Mouse (Mus musculus) limb, embryonic 15.5 days (tissue): Measurements from ENCODE around the gene Slc44a4. TPM values are rescaled to one million over a fixed set of nuclear protein-coding genes. Genes with fewer than 3 reads are reported as not detected.
A peak's percentile ranks its signal among the peaks of the same experiment; 100 is the strongest.
"Not testable (repeated sequence)": the region's sequence is repeated elsewhere in the genome, so short reads cannot be mapped to it uniquely, and the experiment has no call there.

ENCODE experiments used
- ATAC-seq: fragments of 200-750 bp; cut with Nextera tagmentation; 2 replicates; pipeline ENCODE4 v1.8.0; 2017; ENCODE audit warnings: low read depth, moderate TSS enrichment; ENCODE audit not compliant: insufficient number of reproducible peaks, low FRiP score, low TSS enrichment
- H3K27ac ChIP-seq: fragments of 300-500 bp; sonication (generic); 2 replicates; pipeline ENCODE4 v1.5.1; 2015; ENCODE audit warnings: moderate library complexity, mild to moderate bottlenecking, inconsistent platforms
- H3K27me3 ChIP-seq: fragments of 300-500 bp; sonication (generic); 2 replicates; pipeline ENCODE4 v1.6.1; 2015; ENCODE audit warnings: inconsistent platforms
- H3K36me3 ChIP-seq: fragments of 300-500 bp; sonication (generic); 2 replicates; pipeline ENCODE4 v1.6.1; 2015; ENCODE audit warnings: inconsistent platforms
- H3K4me1 ChIP-seq: fragments of 300-500 bp; sonication (generic); 2 replicates; pipeline ENCODE4 v1.6.1; 2015; ENCODE audit warnings: inconsistent platforms
- H3K4me2 ChIP-seq: fragments of 300-500 bp; sonication (generic); 2 replicates; pipeline ENCODE4 v1.6.1; 2015; ENCODE audit warnings: mild to moderate bottlenecking, inconsistent platforms
- H3K4me3 ChIP-seq: fragments of 300-500 bp; sonication (generic); 2 replicates; pipeline ENCODE4 v1.5.1; 2015; ENCODE audit warnings: mild to moderate bottlenecking, inconsistent platforms
- H3K9ac ChIP-seq: fragments of 300-500 bp; sonication (generic); 2 replicates; pipeline ENCODE4 v1.6.1; 2015; ENCODE audit warnings: inconsistent platforms
- H3K9me3 ChIP-seq: fragments of 300-500 bp; sonication (generic); 2 replicates; pipeline ENCODE4 v1.6.1; 2016; ENCODE audit warnings: inconsistent platforms
- WGBS: fragments of 180-500 bp; shearing (Covaris S2); methylation state at CpG from one replicate; pipeline ENCODE4 v1.1.7; 2015; 5-methylcytosine and 5-hydroxymethylcytosine counted together
- polyA plus RNA-seq: library from polyadenylated mRNA; unstranded; fragments of >200 nt; fragmentation: Nextera tagmentation; extraction: Ambion mirVana; gene quantifications from 2 replicates; pipeline ENCODE4 v1.2.1, GENCODE M21; 2015

Gene Slc44a4
- polyA plus RNA-seq, 1 experiment from 2014 or later: 0.17 TPM

DNA sequence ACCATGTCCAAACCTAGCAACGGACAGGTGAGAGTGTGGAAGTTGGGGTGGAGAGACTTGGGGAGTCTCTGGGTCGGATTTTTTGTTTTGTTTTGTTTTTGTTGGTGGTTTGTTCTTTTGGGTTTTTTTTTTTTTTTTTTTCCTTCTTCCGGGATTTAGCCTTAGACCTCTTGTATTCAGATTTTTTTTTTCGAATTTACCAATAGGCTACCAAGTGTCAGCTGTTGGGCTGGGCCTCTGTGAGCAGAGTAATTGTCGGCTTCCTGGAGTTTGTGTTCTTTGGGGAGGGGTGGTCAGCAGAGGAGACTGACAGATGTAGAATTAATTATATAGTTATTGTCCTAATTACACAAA, 14.4 kb upstream of the Slc44a4 start:
- WGBS: 1% methylated on average over 5 of the region's 5 CpGs
- H3K4me2 ChIP-seq: peak overlapping the region; percentile 61
- no peak for ATAC-seq
- peak overlapping the region; percentile 94 for H3K9ac ChIP-seq
- H3K27me3 ChIP-seq: no peaks in the 10 kb centered on the region
- no peaks in the 10 kb centered on the region for H3K9me3 ChIP-seq
- H3K36me3 ChIP-seq: peaks cover 42% of the 10 kb centered on the region
- H3K27ac ChIP-seq: peak overlapping the region; percentile 98
- H3K4me1 ChIP-seq: peaks cover 36% of the 10 kb centered on the region
- H3K4me3 ChIP-seq: peak overlapping the region; percentile 84

- H3K4me3 ChIP-seq, H3K4me2 ChIP-seq, H3K9ac ChIP-seq, ATAC-seq, H3K9me3 ChIP-seq, H3K27ac ChIP-seq, H3K27me3 ChIP-seq: not testable (repeated sequence)
- H3K4me1 ChIP-seq: peaks cover 27% of the 10 kb centered on the region
- H3K36me3 ChIP-seq: peaks cover 51% of the 10 kb centered on the region
Measured at GRCm38 (mm10) chr17:34900826-34901225, 13.4 kb upstream of the Slc44a4 start.

DNA sequence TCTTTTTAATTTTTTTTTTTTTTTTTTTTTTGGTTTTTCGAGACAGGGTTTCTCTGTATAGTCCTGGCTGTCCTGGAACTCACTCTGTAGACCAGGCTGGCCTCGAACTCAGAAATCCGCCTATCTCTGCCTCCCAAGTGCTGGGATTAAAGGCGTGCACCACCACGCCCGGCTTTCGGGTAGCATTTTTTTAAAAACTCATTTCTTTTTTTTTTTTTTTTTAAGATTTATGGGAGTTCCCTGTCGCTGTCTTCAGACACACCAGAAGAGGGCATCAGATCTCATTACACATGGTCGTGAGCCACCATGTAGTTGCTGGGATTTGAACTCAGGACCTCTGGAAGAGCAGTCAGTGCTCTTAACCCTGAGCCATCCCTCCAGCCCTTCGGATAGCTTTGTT, 12.3 kb upstream of the Slc44a4 start:
- H3K9me3 ChIP-seq, H3K4me3 ChIP-seq, H3K4me2 ChIP-seq, H3K27me3 ChIP-seq, ATAC-seq, H3K9ac ChIP-seq, H3K27ac ChIP-seq: not testable (repeated sequence)
- 82% methylated on average over 9 of the region's 10 CpGs for WGBS
- Histone ChIP-seq H3K36me3 (peaks cover 55% of the 10 kb centered on the region), H3K4me1 (peaks cover 18% of the 10 kb centered on the region)

DNA sequence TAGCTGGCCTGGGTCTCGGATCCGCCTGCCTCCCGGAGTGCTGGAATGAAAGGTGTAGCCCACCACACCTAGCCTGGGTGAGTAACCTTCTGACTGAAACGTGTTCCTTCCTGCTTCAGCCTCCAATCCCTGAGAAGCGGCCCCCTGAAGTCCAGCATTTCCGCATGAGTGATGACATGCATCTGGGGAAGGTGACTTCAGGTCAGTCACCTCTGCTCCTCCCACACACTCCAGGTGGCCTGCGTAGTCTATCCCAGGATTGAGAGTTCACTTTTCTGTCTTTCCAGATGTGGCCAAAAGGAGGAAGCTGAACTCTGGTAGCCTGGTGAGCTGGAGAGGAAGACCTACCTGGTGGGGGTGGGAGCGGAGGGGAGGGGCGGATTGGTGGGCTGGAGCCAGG, 11.4 kb upstream of the Slc44a4 start:
- WGBS: 91% methylated on average over 9 of the region's 9 CpGs

GRCm38 (mm10) chr17:34910982-34911381, 3.3 kb upstream of the Slc44a4 start:
- Histone ChIP-seq H3K27ac (no peak overlapping the region; the same call in 1 of the 2 replicates), H3K9ac (no peak overlapping the region), H3K4me2 (no peak overlapping the region), H3K36me3 (peaks cover 81% of the 10 kb centered on the region), H3K4me3 (no peak overlapping the region), H3K9me3 (no peaks in the 10 kb centered on the region), H3K4me1 (peaks cover 13% of the 10 kb centered on the region), H3K27me3 (no peaks in the 10 kb centered on the region)
- no peak for ATAC-seq
- 76% methylated on average over 10 of the region's 10 CpGs for WGBS

More for the DNA sequence above, 11.4 kb upstream of the Slc44a4 start:
- no peak for ATAC-seq
- Histone ChIP-seq H3K4me3 (no peak overlapping the region), H3K9ac (no peak overlapping the region), H3K9me3 (no peaks in the 10 kb centered on the region), H3K27ac (no peak overlapping the region), H3K4me1 (peaks cover 10% of the 10 kb centered on the region), H3K4me2 (no peak overlapping the region), H3K36me3 (peaks cover 64% of the 10 kb centered on the region), H3K27me3 (no peaks in the 10 kb centered on the region)

DNA sequence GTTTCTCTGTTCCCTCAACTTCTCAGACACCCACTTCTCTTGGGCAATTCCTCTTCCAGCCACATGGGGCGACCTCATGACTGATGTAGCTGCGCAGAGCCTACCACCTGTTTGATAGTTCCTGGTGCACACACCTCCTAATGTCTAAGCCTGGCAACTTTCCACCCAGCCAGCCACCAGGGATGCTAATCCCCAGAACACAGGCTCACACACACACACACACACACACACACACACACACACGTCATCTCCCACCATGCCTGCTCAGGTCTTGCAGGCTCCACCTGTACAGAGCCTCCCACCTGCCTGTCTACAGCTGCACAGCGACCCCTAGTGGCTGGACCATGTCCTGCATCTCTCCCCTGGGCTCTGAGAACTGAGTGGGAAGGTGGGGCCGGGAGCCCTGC, 2.3 kb upstream of the Slc44a4 start:
- Histone ChIP-seq H3K27ac (no peak overlapping the region), H3K4me3 (no peak overlapping the region), H3K4me2 (no peak overlapping the region), H3K9ac (no peak overlapping the region), H3K36me3 (peaks cover 72% of the 10 kb centered on the region), H3K9me3 (no peaks in the 10 kb centered on the region), H3K27me3 (no peaks in the 10 kb centered on the region), H3K4me1 (peaks cover 13% of the 10 kb centered on the region)
- WGBS: 39% methylated on average over 5 of the region's 5 CpGs
- ATAC-seq: no peak

- H3K4me2 ChIP-seq: no peak overlapping the region
- H3K9ac ChIP-seq: no peak overlapping the region
- WGBS: 18% methylated on average over 10 of the region's 11 CpGs
- H3K27me3 ChIP-seq: no peaks in the 10 kb centered on the region
- no peak overlapping the region; the same call in 1 of the 2 replicates for H3K27ac ChIP-seq
- no peaks in the 10 kb centered on the region for H3K9me3 ChIP-seq
- H3K36me3 ChIP-seq: peaks cover 37% of the 10 kb centered on the region
- 0 out of 2 replicates have a peak, but pooled peaks have one; percentile 41 for ATAC-seq
- peaks cover 13% of the 10 kb centered on the region for H3K4me1 ChIP-seq
- no peak overlapping the region for H3K4me3 ChIP-seq
Measured at GRCm38 (mm10) chr17:34915410-34915831, 1.2 kb downstream of the Slc44a4 start.

GRCm38 (mm10) chr17:34916316-34916715, 2.0 kb downstream of the Slc44a4 start:
- Histone ChIP-seq H3K4me1 (peaks cover 13% of the 10 kb centered on the region), H3K9ac (no peak overlapping the region), H3K4me3 (no peak overlapping the region), H3K9me3 (no peaks in the 10 kb centered on the region), H3K27me3 (no peaks in the 10 kb centered on the region), H3K36me3 (peaks cover 28% of the 10 kb centered on the region), H3K4me2 (no peak overlapping the region), H3K27ac (no peak overlapping the region)
- ATAC-seq: no peak
- WGBS: 78% methylated on average over 5 of the region's 5 CpGs

- no peak overlapping the region for H3K4me3 ChIP-seq
- peaks cover 13% of the 10 kb centered on the region for H3K4me1 ChIP-seq
- no peak overlapping the region for H3K4me2 ChIP-seq
- no peaks in the 10 kb centered on the region for H3K9me3 ChIP-seq
- no peak overlapping the region for H3K27ac ChIP-seq
- no peaks in the 10 kb centered on the region for H3K27me3 ChIP-seq
- peaks cover 19% of the 10 kb centered on the region for H3K36me3 ChIP-seq
- 77% methylated on average over 9 of the region's 9 CpGs for WGBS
- no peak for ATAC-seq
- H3K9ac ChIP-seq: no peak overlapping the region
Measured at GRCm38 (mm10) chr17:34917188-34917587, 2.9 kb downstream of the Slc44a4 start.

DNA sequence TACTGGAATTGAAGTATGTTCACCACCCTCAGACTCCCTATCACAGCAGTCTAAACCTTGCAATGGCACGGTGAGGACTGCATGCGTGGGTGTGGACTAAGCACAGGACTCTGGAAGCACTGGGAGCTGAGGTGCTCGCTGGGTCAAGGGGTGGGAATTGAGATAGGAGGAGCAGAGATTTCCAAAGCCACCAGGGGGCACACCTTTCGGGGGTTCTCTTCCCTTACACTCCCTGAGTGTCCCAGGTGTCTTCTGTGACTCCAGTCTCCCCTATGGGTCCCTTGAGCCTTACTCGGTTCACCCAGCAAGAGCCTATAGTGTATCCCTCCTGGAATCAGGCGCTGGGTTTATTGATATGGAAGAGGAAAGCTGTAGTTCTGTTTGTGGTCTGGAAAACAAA, 8.7 kb downstream of the Slc44a4 start:
- no peak for ATAC-seq
- H3K4me2 ChIP-seq: no peak overlapping the region

DNA sequence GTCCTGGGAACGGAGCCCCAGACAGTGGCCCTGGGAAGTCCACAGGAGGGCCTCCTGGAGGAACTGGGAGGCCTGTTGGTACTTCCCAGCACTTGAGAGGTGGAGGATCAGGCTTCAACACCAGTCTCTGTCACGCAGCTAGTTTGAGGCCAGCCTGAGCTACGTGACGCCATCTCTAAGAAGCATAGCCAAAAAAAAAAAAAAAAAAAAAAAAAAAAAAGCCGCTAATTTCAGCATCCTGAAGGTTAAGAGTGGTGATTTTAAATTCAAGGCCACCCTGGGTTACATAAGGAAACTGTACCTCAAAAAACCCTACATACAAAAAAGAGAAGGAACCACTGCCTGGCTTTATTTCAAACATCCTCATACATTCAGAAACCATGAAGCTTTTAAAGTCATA, 10.0 kb downstream of the Slc44a4 start:
- ATAC-seq: no peak
- 67% methylated on average over 5 of the region's 5 CpGs for WGBS
- no peaks in the 10 kb centered on the region for H3K4me1 ChIP-seq
- H3K36me3 ChIP-seq: no peaks in the 10 kb centered on the region
- no peak overlapping the region for H3K4me3 ChIP-seq
- no peaks in the 10 kb centered on the region for H3K9me3 ChIP-seq
- H3K27me3 ChIP-seq: no peaks in the 10 kb centered on the region
- H3K27ac ChIP-seq: no peak overlapping the region
- no peak overlapping the region for H3K9ac ChIP-seq
- no peak overlapping the region for H3K4me2 ChIP-seq

More for the DNA sequence above, 8.7 kb downstream of the Slc44a4 start:
- H3K9ac ChIP-seq: no peak overlapping the region
- H3K9me3 ChIP-seq: no peaks in the 10 kb centered on the region
- no peaks in the 10 kb centered on the region for H3K36me3 ChIP-seq
- H3K27ac ChIP-seq: no peak overlapping the region
- H3K27me3 ChIP-seq: no peaks in the 10 kb centered on the region
- 52% methylated on average over 6 of the region's 6 CpGs for WGBS
- H3K4me1 ChIP-seq: no peaks in the 10 kb centered on the region
- H3K4me3 ChIP-seq: no peak overlapping the region

DNA sequence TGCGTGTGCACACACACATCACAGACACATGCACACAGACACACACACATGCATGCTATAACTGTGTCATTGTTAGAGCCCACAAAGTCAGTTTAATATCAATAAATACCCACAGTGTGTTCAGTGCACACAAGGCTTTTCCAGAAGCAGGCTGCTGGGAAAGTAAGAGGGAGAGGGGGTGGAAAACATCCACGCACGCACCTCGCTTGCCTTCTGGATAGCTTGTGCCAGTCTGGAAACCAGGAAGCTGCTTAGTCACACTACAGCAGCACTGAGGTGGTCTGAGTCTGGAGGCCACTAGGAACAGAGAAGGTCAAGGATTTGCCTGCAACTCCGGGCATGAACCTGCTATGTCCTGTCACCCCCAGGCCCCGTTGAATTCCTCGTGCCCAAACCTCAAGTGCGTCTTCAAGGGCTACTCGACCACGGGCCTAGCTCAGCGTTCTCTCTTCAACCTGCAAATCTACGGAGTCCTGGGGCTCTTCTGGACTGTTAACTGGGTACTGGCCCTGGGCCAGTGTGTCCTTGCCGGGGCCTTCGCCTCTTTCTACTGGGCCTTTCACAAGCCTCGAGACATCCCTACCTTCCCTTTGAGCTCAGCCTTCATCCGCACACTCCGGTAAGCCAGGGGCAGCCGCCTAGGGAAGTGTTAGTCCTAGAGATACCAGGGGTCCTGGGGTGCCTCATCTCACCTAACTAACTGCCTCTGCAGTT, 13.2 kb downstream of the Slc44a4 start:
- Histone ChIP-seq H3K27me3 (no peaks in the 10 kb centered on the region), H3K9me3 (no peaks in the 10 kb centered on the region), H3K9ac (no peak overlapping the region), H3K4me3 (no peak overlapping the region), H3K36me3 (no peaks in the 10 kb centered on the region), H3K4me2 (no peak overlapping the region), H3K27ac (no peak overlapping the region), H3K4me1 (peaks cover 8% of the 10 kb centered on the region)
- ATAC-seq: no peak
- WGBS: 85% methylated on average over 18 of the region's 18 CpGs

GRCm38 (mm10) chr17:34928841-34929240, 14.6 kb downstream of the Slc44a4 start:
- no peak overlapping the region for H3K4me2 ChIP-seq
- H3K9ac ChIP-seq: no peak overlapping the region
- peaks cover 8% of the 10 kb centered on the region for H3K4me1 ChIP-seq
- H3K27ac ChIP-seq: no peak overlapping the region
- H3K27me3 ChIP-seq: no peaks in the 10 kb centered on the region
- H3K4me3 ChIP-seq: no peak overlapping the region
- WGBS: 67% methylated on average over 4 of the region's 4 CpGs
- H3K9me3 ChIP-seq: no peaks in the 10 kb centered on the region
- peaks cover 3% of the 10 kb centered on the region; the same call in 1 of the 2 replicates for H3K36me3 ChIP-seq
- no peak for ATAC-seq
